Mouse (Mus musculus): Measurements from ENCODE around the gene Rpap1.

- TF ChIP-seq GATA1 (IDR thresholded peaks at IDR 0.05; ENCODE audit: low read length) (no peak), TAL1 (IDR thresholded peaks at IDR 0.05; ENCODE audit: low read length) (no peak)
Measured at GRCm38 (mm10) chr2:119798246-119798927, 11.1 kb upstream of the Rpap1 start.
